Mouse (Mus musculus) kidney, embryonic 16.5 days (tissue): ENCODE measurements around the gene Ldb2. TPM values are rescaled to one million over a fixed set of nuclear protein-coding genes. Genes with fewer than 3 reads are reported as not detected.

ENCODE experiments used
- ATAC-seq: fragments of 200-750 bp; cut with Nextera tagmentation; 2 replicates; pipeline ENCODE4 v1.8.0; 2017; ENCODE audit warnings: moderate TSS enrichment; ENCODE audit not compliant: low FRiP score, low TSS enrichment
- H3K27ac ChIP-seq: fragments of 300-500 bp; sonication (generic); 2 replicates; pipeline ENCODE4 v1.5.1; 2014; ENCODE audit warnings: low read length
- H3K27me3 ChIP-seq: fragments of 300-500 bp; sonication (generic); 2 replicates; pipeline ENCODE4 v1.6.1; 2014; ENCODE audit warnings: low read length, control low read depth, mixed read lengths; ENCODE audit not compliant: insufficient read depth
- H3K36me3 ChIP-seq: fragments of 300-500 bp; sonication (generic); 2 replicates; pipeline ENCODE4 v1.6.1; 2014; ENCODE audit warnings: low read length, control low read depth, mixed read lengths; ENCODE audit not compliant: insufficient read depth
- H3K4me1 ChIP-seq: fragments of 300-500 bp; sonication (generic); 2 replicates; pipeline ENCODE4 v1.6.1; 2014; ENCODE audit warnings: low read length, control low read depth, mixed read lengths; ENCODE audit not compliant: insufficient read depth
- H3K4me2 ChIP-seq: fragments of 300-500 bp; sonication (generic); replicated peaks from 2 replicates; pipeline ENCODE4 v1.6.1; 2014; ENCODE audit warnings: low read depth, low read length
- H3K4me3 ChIP-seq: fragments of 300-500 bp; sonication (generic); 2 replicates; pipeline ENCODE4 v1.5.1; 2014; ENCODE audit warnings: mild to moderate bottlenecking, low read length
- H3K9ac ChIP-seq: fragments of 300-500 bp; sonication (generic); replicated peaks from 2 replicates; pipeline ENCODE4 v1.6.1; 2014; ENCODE audit warnings: low read length
- H3K9me3 ChIP-seq: fragments of 300-500 bp; sonication (generic); 2 replicates; pipeline ENCODE4 v1.6.1; 2016; ENCODE audit warnings: low read length, control low read depth
- WGBS: fragments of 180-500 bp; shearing (Covaris S2); extraction: QIAGEN DNeasy Blood & Tissue Kit; methylation state at CpG from one replicate; pipeline ENCODE4 v1.1.7; 2014; 5-methylcytosine and 5-hydroxymethylcytosine counted together
- polyA plus RNA-seq: library from polyadenylated mRNA; unstranded; fragments of >200 nt; fragmentation: Nextera tagmentation; extraction: Ambion mirVana; gene quantifications from 2 replicates; pipeline ENCODE4 v1.2.1, GENCODE M21; 2015

The Ldb2 gene
- polyA plus RNA-seq, 1 experiment from 2014 or later: 115 TPM

GRCm38 (mm10) chr5:44579899-44580459 is 219.5 kb downstream of the Ldb2 start:
- Histone ChIP-seq H3K9ac (no peak overlapping the region), H3K9me3 (no peaks in the 10 kb centered on the region), H3K4me2 (no peak overlapping the region), H3K27ac (peak overlapping the region; percentile 68), H3K4me1 (peaks cover 9% of the 10 kb centered on the region; the same call in 1 of the 2 replicates), H3K4me3 (no peak overlapping the region), H3K36me3 (no peaks in the 10 kb centered on the region), H3K27me3 (no peaks in the 10 kb centered on the region)
- no peak for ATAC-seq
- WGBS: 62% methylated on average over 10 of the region's 10 CpGs

DNA sequence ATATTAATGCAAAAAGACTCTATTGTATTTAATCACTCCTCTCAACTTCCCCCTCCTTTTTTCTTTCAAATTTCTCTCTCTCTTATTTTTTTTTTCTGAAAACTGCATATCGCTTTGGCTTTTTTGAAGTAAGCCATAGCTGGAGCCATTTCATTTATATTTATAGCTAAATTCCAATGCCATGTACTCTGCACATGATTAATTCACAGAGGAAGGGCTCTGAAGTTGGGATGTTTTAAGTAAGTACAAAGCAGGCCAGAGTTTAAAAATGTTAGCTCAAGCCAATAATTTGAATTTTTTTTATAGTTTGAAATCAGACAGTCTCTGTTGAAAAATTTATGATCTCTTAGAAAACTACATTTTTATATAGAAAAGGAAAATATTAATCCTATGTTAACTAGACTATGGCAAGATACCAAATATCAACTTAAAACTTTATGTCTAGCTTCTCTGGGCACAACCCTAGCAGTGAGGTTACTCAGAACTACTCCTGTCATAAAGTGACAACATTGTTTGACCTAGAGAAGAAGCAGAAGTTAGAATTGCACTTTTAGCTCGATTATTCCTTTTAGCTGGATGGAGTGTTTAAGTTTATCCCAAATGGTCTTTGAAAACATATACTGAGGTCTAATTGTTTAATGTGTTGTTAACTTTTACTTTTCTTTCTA is 222.7 kb downstream of the Ldb2 start:
- ATAC-seq: no peak

DNA sequence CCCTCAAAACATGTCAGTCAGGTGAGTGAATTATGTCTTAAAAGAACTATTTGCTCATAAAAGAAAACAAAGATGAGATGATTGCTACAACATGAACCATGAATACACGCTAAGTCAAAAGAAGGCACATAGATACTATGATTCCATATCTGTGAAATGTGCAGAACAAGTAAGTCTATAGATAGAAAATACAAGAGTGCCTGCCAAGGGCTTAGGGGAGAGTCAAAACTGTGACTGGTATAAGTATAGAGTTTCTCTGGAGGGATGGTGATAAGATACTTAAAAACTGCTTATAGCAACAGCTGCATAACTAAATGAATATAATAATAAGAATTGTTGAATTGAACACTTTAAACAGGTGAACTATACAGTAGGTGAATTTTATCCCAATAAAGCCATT is 224.8 kb downstream of the Ldb2 start:
- Histone ChIP-seq H3K4me3 (no peak overlapping the region), H3K4me2 (no peak overlapping the region), H3K4me1 (no peaks in the 10 kb centered on the region), H3K27ac (no peak overlapping the region), H3K36me3 (no peaks in the 10 kb centered on the region), H3K9me3 (no peaks in the 10 kb centered on the region), H3K27me3 (no peaks in the 10 kb centered on the region), H3K9ac (no peak overlapping the region)
- WGBS: 94% methylated on average over 1 of the region's 1 CpGs
- no peak for ATAC-seq

More for the DNA sequence above, 222.7 kb downstream of the Ldb2 start:
- Histone ChIP-seq H3K4me3 (no peak overlapping the region), H3K4me1 (peaks cover 9% of the 10 kb centered on the region; the same call in 1 of the 2 replicates), H3K27me3 (no peaks in the 10 kb centered on the region), H3K9me3 (no peaks in the 10 kb centered on the region), H3K4me2 (no peak overlapping the region), H3K9ac (no peak overlapping the region), H3K36me3 (no peaks in the 10 kb centered on the region), H3K27ac (peak overlapping the region; percentile 72; the same call in 1 of the 2 replicates)
- 46% methylated on average over 2 of the region's 2 CpGs for WGBS

- Histone ChIP-seq H3K4me1 (peaks cover 25% of the 10 kb centered on the region), H3K9me3 (no peaks in the 10 kb centered on the region), H3K27ac (peak overlapping the region; percentile 51), H3K27me3 (no peaks in the 10 kb centered on the region), H3K4me3 (no peak overlapping the region), H3K36me3 (no peaks in the 10 kb centered on the region), H3K9ac (no peak overlapping the region), H3K4me2 (no peak overlapping the region)
- WGBS: 49% methylated on average over 11 of the region's 11 CpGs
- peak; percentile 71 for ATAC-seq
Measured at GRCm38 (mm10) chr5:44553765-44554352, 245.6 kb downstream of the Ldb2 start.

DNA sequence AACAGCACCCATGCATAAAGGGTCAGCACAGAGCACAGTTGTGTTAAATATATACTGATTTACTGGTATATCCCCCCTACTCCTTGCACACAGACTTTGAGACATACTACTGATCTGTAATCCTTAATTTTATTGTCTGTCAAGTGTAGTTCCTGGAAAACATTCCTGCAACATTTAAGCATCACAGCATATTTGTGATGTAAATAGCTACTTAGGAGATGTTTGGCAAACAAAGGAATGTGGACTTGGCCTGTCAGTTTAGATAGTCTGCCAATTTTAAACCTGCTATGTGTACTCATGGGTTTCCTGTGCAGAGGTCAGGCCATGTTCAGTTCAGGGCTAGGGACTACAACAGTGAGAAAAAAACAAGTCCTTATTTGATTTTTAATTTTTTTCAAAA is 246.3 kb downstream of the Ldb2 start:
- no peak overlapping the region; the same call in 1 of the 2 replicates for H3K27ac ChIP-seq
- no peak for ATAC-seq

GRCm38 (mm10) chr5:44552121-44552520 is 247.4 kb downstream of the Ldb2 start:
- WGBS: 68% methylated on average over 8 of the region's 8 CpGs
- Histone ChIP-seq H3K27ac (0 out of 2 replicates have a peak overlapping the region, but pooled peaks have one; percentile 6), H3K4me3 (no peak overlapping the region), H3K4me2 (no peak overlapping the region; the same call in 1 of the 2 replicates), H3K36me3 (no peaks in the 10 kb centered on the region), H3K27me3 (no peaks in the 10 kb centered on the region), H3K4me1 (peaks cover 22% of the 10 kb centered on the region), H3K9me3 (no peaks in the 10 kb centered on the region), H3K9ac (no peak overlapping the region)
- ATAC-seq: no peak

More for the DNA sequence above, 246.3 kb downstream of the Ldb2 start:
- Histone ChIP-seq H3K9ac (no peak overlapping the region), H3K27me3 (no peaks in the 10 kb centered on the region), H3K9me3 (no peaks in the 10 kb centered on the region), H3K4me2 (no peak overlapping the region), H3K36me3 (no peaks in the 10 kb centered on the region), H3K4me3 (no peak overlapping the region), H3K4me1 (peaks cover 25% of the 10 kb centered on the region)

- no peaks in the 10 kb centered on the region for H3K36me3 ChIP-seq
- no peak overlapping the region for H3K4me3 ChIP-seq
- no peak overlapping the region for H3K27ac ChIP-seq
- no peaks in the 10 kb centered on the region for H3K4me1 ChIP-seq
- ATAC-seq: no peak
- no peaks in the 10 kb centered on the region for H3K9me3 ChIP-seq
- no peak overlapping the region for H3K4me2 ChIP-seq
- WGBS: 87% methylated on average over 11 of the region's 11 CpGs
- no peak overlapping the region for H3K9ac ChIP-seq
- no peaks in the 10 kb centered on the region for H3K27me3 ChIP-seq
Measured at GRCm38 (mm10) chr5:44548468-44548867, 251.0 kb downstream of the Ldb2 start.

DNA sequence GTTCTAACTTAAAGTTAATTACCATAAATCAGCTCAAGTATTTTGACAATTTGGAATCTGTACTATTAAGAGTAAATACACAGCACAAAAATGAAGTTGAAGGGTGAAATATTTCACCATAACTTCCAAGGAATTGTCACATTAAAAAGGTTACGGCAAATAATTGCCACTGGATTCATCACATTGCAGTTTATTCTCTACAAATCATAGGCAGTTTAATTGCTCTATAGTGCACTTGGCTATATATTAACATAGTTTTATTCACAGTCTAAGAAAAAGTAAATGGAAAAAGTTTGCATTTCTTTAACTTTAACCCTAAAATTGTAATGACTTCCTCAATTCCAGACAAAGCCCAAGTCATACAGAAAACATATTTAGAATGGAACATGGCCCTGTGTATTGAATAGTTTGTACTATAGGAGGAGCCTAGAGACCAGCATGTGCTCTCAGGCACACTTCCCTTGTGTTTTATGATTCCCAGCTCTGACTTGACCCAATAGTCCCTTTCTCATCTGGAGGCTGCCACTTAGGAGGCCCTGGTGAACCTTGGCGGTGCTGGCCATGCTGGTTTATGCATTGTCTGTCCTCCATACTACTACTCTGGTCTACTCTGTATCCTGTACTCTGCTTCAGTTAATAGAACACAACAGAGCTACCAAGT is 255.9 kb downstream of the Ldb2 start:
- Histone ChIP-seq H3K4me3 (no peak overlapping the region), H3K27me3 (no peaks in the 10 kb centered on the region), H3K4me2 (no peak overlapping the region), H3K9ac (no peak overlapping the region), H3K27ac (peak overlapping the region; percentile 88), H3K9me3 (no peaks in the 10 kb centered on the region), H3K4me1 (0 out of 2 replicates have a peak, but pooled peaks cover 3% of the 10 kb centered on the region), H3K36me3 (no peaks in the 10 kb centered on the region)
- WGBS: 68% methylated on average over 2 of the region's 2 CpGs
- peak; percentile 85 for ATAC-seq

DNA sequence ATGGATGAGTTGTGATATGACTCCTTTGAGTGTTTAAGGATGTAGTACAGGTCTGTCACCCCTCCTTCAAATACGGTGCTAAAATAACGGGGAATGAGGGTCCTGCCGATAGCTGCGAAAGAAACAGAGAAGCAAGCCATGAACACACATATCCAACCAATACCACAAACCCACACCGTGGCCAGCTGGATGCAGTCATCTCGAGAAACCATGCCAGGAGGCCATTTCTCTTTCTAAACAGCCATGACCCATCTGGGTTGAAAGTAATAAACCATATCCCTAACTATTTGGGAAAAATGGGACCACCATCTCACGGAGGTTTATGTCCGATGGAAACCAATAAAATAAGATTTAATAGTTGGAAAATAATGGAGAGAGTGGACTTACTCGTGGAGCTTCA is 257.7 kb downstream of the Ldb2 start:
- H3K4me3 ChIP-seq: no peak overlapping the region
- 0 out of 2 replicates have a peak, but pooled peaks cover 3% of the 10 kb centered on the region for H3K36me3 ChIP-seq
- 0 out of 2 replicates have a peak, but pooled peaks cover 3% of the 10 kb centered on the region for H3K4me1 ChIP-seq
- H3K9me3 ChIP-seq: no peaks in the 10 kb centered on the region
- 57% methylated on average over 9 of the region's 9 CpGs for WGBS
- H3K27me3 ChIP-seq: no peaks in the 10 kb centered on the region
- no peak overlapping the region for H3K9ac ChIP-seq
- peak; percentile 66; the same call in 1 of the 2 replicates for ATAC-seq
- H3K4me2 ChIP-seq: no peak overlapping the region
- H3K27ac ChIP-seq: no peak overlapping the region
